Mouse (Mus musculus) CD4-positive, CD25-positive, alpha-beta regulatory T cell (primary cell): ENCODE results near the gene Glyr1. TPM values are rescaled to one million over a fixed set of nuclear protein-coding genes. Genes with fewer than 3 reads are reported as not detected.

Experiments
- polyA plus RNA-seq: library from polyadenylated mRNA; unstranded; fragments of 100-300 nt; shearing (Covaris generic); gene quantifications from one replicate; pipeline ENCODE4 v1.2.1, GENCODE M21; 2017

Gene Glyr1
- 160 TPM for polyA plus RNA-seq

GRCm38 (mm10) chr16:5049774-5050234 is at the start of gene Glyr1, which contains the start of gene Ubn1:
Gene Glyr1, minus strand, starts transcription at chr16:5049863.
Gene Ubn1, plus strand, starts transcription at chr16:5050057.

DNA sequence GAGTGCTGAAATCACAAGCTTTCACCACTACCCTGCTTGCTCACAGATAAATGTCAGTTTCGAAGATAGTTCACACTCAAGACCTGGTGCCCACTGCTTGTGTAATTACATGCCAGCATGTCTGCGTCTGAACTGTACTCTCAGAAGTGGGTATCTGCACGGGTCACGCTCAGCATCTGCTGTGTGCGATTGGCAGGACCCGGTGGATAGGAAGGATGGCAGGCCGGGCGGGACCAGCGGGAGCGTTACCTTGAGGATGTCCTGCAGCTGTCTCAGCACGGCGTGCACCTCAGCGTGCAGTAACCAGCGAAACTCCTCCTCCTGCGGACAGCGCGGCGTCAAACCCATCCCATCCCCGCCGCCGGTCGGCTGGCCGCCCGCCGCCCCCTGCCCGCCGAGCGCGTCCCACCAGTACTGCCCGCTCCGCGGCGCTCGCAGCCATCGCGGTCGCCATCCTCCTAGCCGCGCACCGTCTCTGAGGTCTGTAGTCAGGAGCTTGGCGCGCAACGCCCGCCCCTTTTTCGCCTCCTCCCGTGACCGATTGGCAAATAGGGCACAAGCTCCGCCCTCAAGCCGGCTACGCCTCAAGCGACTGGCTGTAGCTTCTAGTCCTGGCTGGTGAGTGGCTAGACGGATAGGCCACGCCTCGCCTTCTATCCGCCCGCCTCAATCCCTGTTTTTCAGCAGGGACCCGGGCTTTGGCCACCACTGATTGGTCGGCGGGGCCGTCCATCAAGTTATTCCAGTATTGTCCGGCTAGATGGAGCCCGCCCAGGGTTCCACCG is 36.4 kb downstream of the Glyr1 start, which contains the start of gene Rogdi:
Rogdi (minus strand) TSS at position 500 of the 785 bp plus-strand sequence.

GRCm38 (mm10) chr16:5007067-5007466 is 42.6 kb downstream of the Glyr1 start, which contains the start of gene Smim22:
Gene Smim22, plus strand, starts transcription at chr16:5007288.

DNA sequence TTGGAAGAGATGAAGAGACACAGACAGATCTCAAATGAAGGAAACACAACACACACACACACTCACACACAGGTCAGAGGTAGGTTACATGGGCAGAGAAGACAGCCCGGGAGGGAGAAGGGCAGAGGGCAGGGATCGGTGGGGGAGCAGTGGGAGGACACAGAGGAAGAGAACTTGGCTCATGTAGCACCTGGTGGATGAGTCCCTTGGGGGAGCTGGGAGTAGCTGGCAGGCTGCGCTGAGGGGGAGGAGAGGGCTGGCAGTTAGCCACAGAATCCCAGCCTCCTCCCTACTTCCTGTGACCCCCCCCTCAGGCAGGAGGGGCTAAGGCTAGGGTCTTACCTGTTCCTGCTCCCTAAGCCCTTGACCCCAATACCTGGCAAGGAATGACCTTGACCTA is 52.1 kb downstream of the Glyr1 start, which contains the start of gene Sept12:
Sept12 (minus strand) TSS at position 300 of the 400 bp plus-strand sequence.

Other genes starting within 250 kb of the Glyr1 start
- 0.38 TPM for gene 4930562C15Rik, start 214.4 kb downstream of the Glyr1 start, polyA plus RNA-seq
- 54.5 TPM for gene Ubald1, start 169.5 kb downstream of the Glyr1 start, polyA plus RNA-seq
- gene Mgrn1, start 163.6 kb downstream of the Glyr1 start, polyA plus RNA-seq: 67.8 TPM
- gene Nudt16l1, start 111.1 kb downstream of the Glyr1 start, polyA plus RNA-seq: 146 TPM
- gene Anks3, start 85.7 kb downstream of the Glyr1 start, polyA plus RNA-seq: 81.4 TPM
- gene Sept12, start 52.0 kb downstream of the Glyr1 start, polyA plus RNA-seq: 0.07 TPM
- gene Smim22, start 42.6 kb downstream of the Glyr1 start, polyA plus RNA-seq: not detected
- gene Rogdi, start 36.3 kb downstream of the Glyr1 start, polyA plus RNA-seq: 19.7 TPM
- gene Ubn1, start 194 bp upstream of the Glyr1 start, polyA plus RNA-seq: 43.5 TPM
- 0.02 TPM for gene Ppl, start 82.6 kb upstream of the Glyr1 start, polyA plus RNA-seq
- gene Sec14l5, start 97.2 kb upstream of the Glyr1 start, polyA plus RNA-seq: not detected
- gene Nagpa, start 154.1 kb upstream of the Glyr1 start, polyA plus RNA-seq: 51.0 TPM
- not detected for gene AU021092, start 172.4 kb upstream of the Glyr1 start, polyA plus RNA-seq
- 54.1 TPM for gene Alg1, start 183.8 kb upstream of the Glyr1 start, polyA plus RNA-seq
- gene Eef2kmt, start 206.1 kb upstream of the Glyr1 start, polyA plus RNA-seq: 49.5 TPM